8 mouse cellular contexts compared by ENCODE assay signal in genomic region chr4:134768226-134768888, GRCm38 (mm10). TPM values are rescaled to one million over a fixed set of nuclear protein-coding genes. Genes with fewer than 3 reads are reported as not detected.
DNase-seq lines count a peak whose midpoint lies in the region; ATAC-seq lines count a peak whose summit lies in the region.

No protein-coding gene starts in this region.

- H3K27me3 ChIP-seq in heart, embryonic 11.5 days (ENCODE audit: control insufficient read depth, insufficient read depth, low read length) = no peaks in the 10 kb centered on the region
- peaks cover 64% of the 10 kb centered on the region for H3K27me3 ChIP-seq in hindbrain, embryonic 10.5 days (ENCODE audit: insufficient read depth, poor library complexity, severe bottlenecking)
- peaks cover 39% of the 10 kb centered on the region; the same call in 1 of the 2 replicates for H3K27me3 ChIP-seq in midbrain, embryonic 14.5 days (ENCODE audit: control insufficient read depth, insufficient read depth, low read length)

- no peaks in the 10 kb centered on the region for H3K36me3 ChIP-seq in heart, embryonic 11.5 days (ENCODE audit: control insufficient read depth, insufficient read depth, low read length)
- H3K36me3 ChIP-seq in hindbrain, embryonic 10.5 days = no peaks in the 10 kb centered on the region
- no peaks in the 10 kb centered on the region for H3K36me3 ChIP-seq in midbrain, embryonic 14.5 days (ENCODE audit: control insufficient read depth, insufficient read depth, low read length)

- H3K4me2 ChIP-seq in heart, embryonic 11.5 days = peak overlapping the region; percentile 95
- H3K4me2 ChIP-seq in midbrain, embryonic 14.5 days (ENCODE audit: low read length) = peak overlapping the region; percentile 79

- peaks cover 41% of the 10 kb centered on the region for H3K4me1 ChIP-seq in heart, embryonic 11.5 days (ENCODE audit: control insufficient read depth, insufficient read depth, low read length)
- H3K4me1 ChIP-seq in hindbrain, embryonic 10.5 days (replicated peaks) = peaks cover 65% of the 10 kb centered on the region
- H3K4me1 ChIP-seq in midbrain, embryonic 14.5 days (ENCODE audit: control insufficient read depth, insufficient read depth, low read length) = peaks cover 12% of the 10 kb centered on the region

- DNase-seq in heart, postnatal 25 days (ENCODE audit: low spot score) = no peak
- peak; percentile 19 for DNase-seq in A20 (ENCODE audit: low read depth, low spot score)
- DNase-seq in cerebellum, adult 11 months = peak; percentile 70
- no peak for DNase-seq in hindbrain, embryonic 10.5 days (ENCODE audit: low spot score)
- no peak for DNase-seq in midbrain, embryonic 14.5 days
- DNase-seq in layer of hippocampus, adult 18-20 months (ENCODE audit: low spot score in 2 of 2) = no peak
- no peak for DNase-seq in urinary bladder, adult 2 months (ENCODE audit: low spot score)

- H3K9me3 ChIP-seq in heart, embryonic 11.5 days (replicated peaks; ENCODE audit: control insufficient read depth, low read length) = no peaks in the 10 kb centered on the region
- no peaks in the 10 kb centered on the region for H3K9me3 ChIP-seq in hindbrain, embryonic 10.5 days
- no peaks in the 10 kb centered on the region for H3K9me3 ChIP-seq in midbrain, embryonic 14.5 days (ENCODE audit: control insufficient read depth, low read length)

- H3K9ac ChIP-seq in heart, embryonic 11.5 days (ENCODE audit: low read depth, low read length) = peak overlapping the region; percentile 88
- peak overlapping the region; percentile 49; the same call in 1 of the 2 replicates for H3K9ac ChIP-seq in midbrain, embryonic 14.5 days (replicated peaks; ENCODE audit: low read length)

- ATAC-seq in heart, embryonic 11.5 days (replicated peaks; ENCODE audit: insufficient number of reproducible peaks, low FRiP score, low TSS enrichment) = no peak
- no peak for ATAC-seq in midbrain, embryonic 14.5 days (ENCODE audit: low FRiP score, low TSS enrichment)

- whole genome bisulfite sequencing in heart, embryonic 11.5 days (ENCODE audit: insufficient replicate concordance) = 9% methylated on average over 21 of the region's 21 CpGs
- WGBS in hindbrain, embryonic 10.5 days = 10% methylated on average over 21 of the region's 21 CpGs
- 10% methylated on average over 21 of the region's 21 CpGs for WGBS in midbrain, embryonic 14.5 days

- peak overlapping the region; percentile 87 for H3K4me3 ChIP-seq in heart, embryonic 11.5 days (ENCODE audit: low read depth, low read length)
- peak overlapping the region; percentile 74 for H3K4me3 ChIP-seq in hindbrain, embryonic 10.5 days
- peak overlapping the region; percentile 44 for H3K4me3 ChIP-seq in midbrain, embryonic 14.5 days (replicated peaks; ENCODE audit: low read depth, low read length)

- intact Hi-C loops in heart, postnatal 25 days (cut with DNase I) = loop anchor here (5.0 kb wide), 1 partner anchor 66 kb away; the partner anchor contains the start of gene Man1c1

- H3K27ac ChIP-seq in heart, embryonic 11.5 days (ENCODE audit: low read depth, low read length) = no peak overlapping the region
- peak overlapping the region; percentile 85 for H3K27ac ChIP-seq in hindbrain, embryonic 10.5 days
- H3K27ac ChIP-seq in midbrain, embryonic 14.5 days (replicated peaks; ENCODE audit: low read depth, low read length) = no peak overlapping the region

RNA-seq across cellular contexts. Expression of gene Ldlrap1, which starts 0.5 kb away (rescaled TPM):
- 11.4 and 13.5 TPM in 2 replicates for polyA plus RNA-seq in heart, embryonic 11.5 days (2014; fragmentation: Nextera tagmentation; extraction: Ambion mirVana)
- 10 to 100 TPM; 14.1 to 15.5 TPM for total RNA-seq in heart, postnatal 25 days (2021)
- polyA plus RNA-seq in hindbrain, embryonic 10.5 days (2016; fragmentation: Nextera tagmentation; extraction: Ambion mirVana) = 9.7 and 11.4 TPM in 2 replicates
- 0.69 and 1.9 TPM in 2 replicates for polyA plus RNA-seq in midbrain, embryonic 14.5 days (2014; fragmentation: Nextera tagmentation; extraction: Ambion mirVana)
- total RNA-seq in layer of hippocampus, adult 18-20 months (2021) = 1 to 10 TPM; 1.3 to 2.4 TPM
- polyA plus RNA-seq in urinary bladder, adult 2 months (2012; rRNA removed) = 17.9 and 21.4 TPM in 2 replicates

Comparison
In these comparisons a context has a peak if more than half of its experiments do, and no peak if none do; other contexts are left out.
1. DNase-seq: peak in A20 (single experiment) and cerebellum, adult 11 months (single experiment); none in heart, postnatal 25 days (single experiment), hindbrain, embryonic 10.5 days (single experiment), midbrain, embryonic 14.5 days (single experiment), layer of hippocampus, adult 18-20 months (0 of 2) and urinary bladder, adult 2 months (single experiment).
2. Peak in every context shown above with its lines, with median percentiles within 50 percentile points of each other: H3K4me3 ChIP-seq.